Mouse (Mus musculus) liver, embryonic 14.5 days (tissue): Measurements from ENCODE around the gene Bcas3.

Experiments
- CTCF ChIP-seq: IDR thresholded peaks from 2 replicates; pipeline ENCODE4 v1.5.1; 2016; ENCODE audit warnings: antibody characterized with exemption, low read depth, control low read depth
- EP300 ChIP-seq: IDR thresholded peaks from 2 replicates; pipeline ENCODE4 v1.6.1; 2016; ENCODE audit warnings: antibody characterized with exemption, low read depth

- peak; percentile 42 for TF ChIP-seq EP300
- no peak for TF ChIP-seq CTCF
These were observed 176.7 kb downstream of the Bcas3 start for GRCm38 (mm10) chr11:85529531-85530285.
